Mouse (Mus musculus): ENCODE data around the gene Skint2.

DNA sequence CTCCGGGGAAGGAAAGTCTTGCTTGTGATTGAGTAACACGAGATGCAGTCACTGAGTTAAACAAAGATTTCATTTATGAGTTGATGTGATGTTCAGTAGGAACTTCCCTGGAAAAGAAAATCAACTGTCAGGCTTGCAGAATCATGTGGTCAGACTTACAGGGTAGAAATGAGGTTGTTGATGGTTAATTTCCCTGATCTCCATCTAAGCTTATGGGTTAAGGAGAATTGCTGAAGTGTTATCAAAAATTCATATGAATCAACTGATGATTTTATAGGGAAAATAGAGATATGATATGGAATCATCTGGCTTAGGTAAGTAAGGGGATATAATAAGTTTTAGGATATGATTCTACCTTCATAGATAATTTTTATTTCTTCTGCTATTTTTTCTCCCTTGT lies at the start of gene Skint2:
- TF ChIP-seq JUND (IDR thresholded peaks at IDR 0.05; ENCODE audit: low read depth, low read length) (no peak), EP300 (IDR thresholded peaks at IDR 0.05; ENCODE audit: low read depth in 1 of 2, low read length in 2 of 2) (no peak)
